Mouse (Mus musculus) gonadal fat pad, adult 2 months (tissue): ENCODE measurements around the gene Bahd1. TPM values are rescaled to one million over a fixed set of nuclear protein-coding genes. Genes with fewer than 3 reads are reported as not detected.

Experiments used
- DNase-seq: peaks from one replicate; pipeline ENCODE4 v3.0.0-alpha.2; 2012; ENCODE audit warnings: low read depth
- polyA plus RNA-seq: library from polyadenylated mRNA; depleted of rRNA; stranded (reverse); fragments of >200 nt; gene quantifications from 2 replicates; pipeline ENCODE4 v1.2.3, GENCODE M21; 2012; rRNA removed

Bahd1 gene
- polyA plus RNA-seq, result 22.9 and 29.9 TPM in 2 replicates

DNA sequence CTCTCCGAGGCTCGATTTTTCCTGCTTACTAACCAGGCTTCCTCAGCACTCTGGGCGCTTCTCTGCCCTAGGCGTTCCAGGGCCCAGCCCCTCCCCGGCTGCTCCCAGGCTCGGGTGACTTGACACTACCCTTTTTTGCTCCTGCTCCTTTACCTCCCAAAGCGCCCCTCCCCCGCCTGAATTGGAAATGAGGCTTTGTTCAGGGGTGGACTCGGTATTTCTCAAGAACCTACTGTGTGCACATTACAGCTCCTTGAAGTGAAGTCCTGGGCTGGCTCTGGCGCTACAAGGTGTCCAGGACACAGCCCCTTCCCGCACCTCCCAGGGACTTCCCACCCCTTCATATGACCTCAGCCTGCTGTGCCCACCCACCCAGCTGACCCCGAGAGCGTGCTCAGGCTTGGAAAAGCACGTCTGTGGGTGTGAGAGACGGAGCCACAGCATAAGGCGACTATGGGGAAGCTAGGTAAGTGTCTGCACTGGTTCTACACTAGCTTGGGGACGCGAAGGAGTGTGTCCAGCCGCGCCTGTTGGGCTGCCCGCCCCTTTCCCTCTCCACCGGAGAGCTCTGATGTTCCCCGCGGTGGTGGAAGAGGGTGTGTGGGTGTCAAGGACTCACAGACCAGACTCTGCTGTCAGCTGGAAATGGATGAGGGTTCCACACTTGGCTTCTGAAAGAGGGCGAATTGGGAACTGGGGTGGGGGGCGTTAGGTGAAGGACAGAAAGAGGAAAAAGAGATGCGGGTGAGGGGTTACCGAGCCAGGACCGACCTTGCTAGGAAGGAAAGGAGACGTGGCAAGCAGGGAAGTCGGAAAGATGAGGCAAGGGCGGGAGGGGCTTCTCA, at the start of gene Bahd1:
Bahd1 (plus strand) TSS at position 397 of the 845 bp plus-strand sequence.
- DNase-seq, result no peak

DNA sequence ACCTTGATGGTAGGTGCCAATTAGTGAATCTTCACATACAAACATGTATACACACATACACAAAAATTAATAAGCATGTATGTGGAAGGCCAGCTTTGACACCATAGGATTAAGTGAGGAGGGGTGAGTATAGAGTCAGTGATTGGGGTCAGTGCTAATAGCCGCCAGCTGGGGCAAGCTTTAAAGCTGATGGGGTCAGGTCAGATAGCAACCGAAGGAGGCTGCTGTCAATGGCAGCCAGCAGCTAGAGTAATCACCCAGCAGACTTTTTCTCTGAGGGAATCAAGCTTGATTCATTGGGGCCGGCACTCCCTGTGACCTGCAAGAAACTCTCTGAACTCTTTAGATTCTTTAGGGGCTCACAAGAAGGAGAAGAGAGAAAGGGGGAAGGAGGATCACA, 48.4 kb upstream of the Bahd1 start:
- no peak for DNase-seq

DNA sequence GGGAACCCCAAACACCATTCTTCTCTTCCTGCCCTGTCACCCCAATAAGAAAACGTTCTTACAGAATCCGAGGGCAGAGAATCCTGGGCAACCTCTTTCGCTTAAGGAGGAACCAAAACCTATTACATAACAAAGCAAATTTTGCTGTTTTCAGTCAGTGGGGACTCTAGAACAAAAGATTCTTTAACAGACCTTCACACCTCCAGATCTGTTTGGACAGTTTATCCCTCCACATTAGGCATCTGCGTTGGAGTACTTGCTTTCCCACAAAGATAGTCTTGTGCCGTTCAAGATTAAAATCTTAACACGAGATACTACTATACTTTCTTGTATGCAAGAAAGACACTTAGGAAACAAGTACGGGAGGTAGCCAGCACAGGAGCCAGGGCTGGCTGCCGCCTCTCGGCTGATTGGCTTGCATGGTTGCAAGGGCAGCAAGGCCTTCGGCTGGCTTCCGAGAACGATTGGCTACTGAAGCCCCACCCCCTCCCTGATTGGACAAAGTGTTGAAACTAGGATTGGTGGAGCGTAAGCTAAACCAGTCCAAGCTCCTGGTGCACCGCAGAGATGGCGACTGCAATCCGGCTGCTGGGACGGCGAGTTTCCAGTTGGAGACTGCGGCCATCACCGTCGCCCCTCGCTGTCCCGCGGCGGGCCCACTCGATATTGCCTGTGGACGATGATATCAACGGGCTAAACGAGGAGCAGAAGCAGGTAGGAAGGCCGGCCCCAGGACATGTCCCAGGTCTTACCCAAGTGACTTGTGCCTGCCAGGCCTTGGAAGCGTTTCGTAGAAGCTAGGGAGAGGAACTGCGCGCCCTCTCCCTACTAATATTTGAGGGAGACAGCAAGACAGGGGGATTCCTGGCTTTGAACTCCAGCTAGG, 38.5 kb upstream of the Bahd1 start, which contains the start of gene Ivd:
Ivd (plus strand) TSS at position 501 of the 886 bp plus-strand sequence.
- DNase-seq, result peak; percentile 90

DNA sequence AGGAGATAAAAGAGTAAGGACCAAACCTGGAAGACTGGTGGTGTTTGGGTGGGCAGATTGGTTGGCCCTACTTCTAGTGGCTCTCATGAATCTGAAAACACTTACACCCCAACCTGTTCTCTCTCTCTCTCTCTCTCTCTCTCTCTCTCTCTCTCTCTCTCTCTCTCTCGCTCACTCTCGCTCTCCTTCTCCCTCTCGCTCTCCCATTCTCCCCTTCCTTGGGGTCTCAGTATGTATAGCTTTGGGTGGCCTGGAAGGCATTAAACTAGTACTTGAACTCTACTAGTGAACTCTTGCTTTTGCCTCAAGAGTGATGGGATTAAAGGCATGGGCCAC, 37.9 kb upstream of the Bahd1 start:
- DNase-seq, result no peak

DNA sequence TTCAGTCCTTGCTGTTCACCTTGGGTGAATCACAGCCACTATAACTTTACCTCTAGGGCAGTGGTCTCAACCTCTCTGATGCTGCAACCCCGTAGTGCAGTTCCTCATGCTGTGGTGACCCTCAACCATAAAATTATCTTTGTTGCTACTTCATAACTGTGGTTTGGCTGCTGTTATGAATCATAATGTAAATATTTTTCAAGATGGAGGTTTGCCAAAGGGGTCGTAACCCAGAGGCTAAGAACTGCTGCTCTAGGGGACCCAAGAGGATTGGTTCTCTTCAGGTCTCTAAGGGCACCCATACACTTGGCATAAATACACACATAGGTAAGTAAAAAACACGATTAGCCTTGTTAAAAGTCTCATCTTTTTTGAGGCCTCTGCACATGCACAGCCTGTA, 29.6 kb upstream of the Bahd1 start:
- DNase-seq, result no peak

DNA sequence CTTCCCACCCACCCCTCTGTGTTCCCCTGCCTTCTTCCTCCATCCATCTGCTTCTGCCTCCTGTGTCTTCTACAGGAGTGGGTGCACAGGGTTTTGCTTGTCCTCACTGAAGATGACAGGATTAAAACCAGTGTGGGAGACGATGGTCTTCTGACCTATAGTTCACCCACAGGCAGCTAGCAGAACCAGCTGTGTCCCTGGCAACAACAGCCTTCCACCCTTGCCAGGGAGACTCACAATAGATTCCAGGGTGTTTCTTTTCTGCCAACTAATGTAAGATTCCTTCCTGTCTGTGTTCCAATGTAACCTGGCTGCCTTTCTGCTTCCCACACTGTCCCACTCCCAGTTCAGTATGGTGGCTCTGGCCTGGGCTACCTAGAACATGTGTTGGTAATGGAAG, 29.1 kb upstream of the Bahd1 start:
- DNase-seq, result no peak

DNA sequence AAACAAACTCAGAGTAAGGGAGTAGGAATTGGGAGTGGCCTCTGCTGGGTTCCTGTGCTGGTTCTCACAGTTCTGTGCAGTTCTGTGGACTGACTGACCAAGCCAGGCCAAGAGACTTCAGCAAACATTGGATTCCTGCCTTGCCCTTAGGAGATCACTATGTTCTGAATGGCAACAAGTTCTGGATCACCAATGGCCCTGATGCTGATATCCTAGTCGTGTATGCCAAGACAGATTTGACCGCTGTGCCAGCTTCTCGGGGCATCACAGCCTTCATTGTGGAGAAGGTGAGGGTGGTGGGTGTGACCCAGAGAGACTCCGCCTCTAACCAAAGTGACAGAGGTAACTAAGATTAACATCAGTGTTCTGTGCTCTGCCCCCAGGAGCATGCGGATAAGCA, 27.2 kb upstream of the Bahd1 start:
- peak; percentile 81 for DNase-seq

DNA sequence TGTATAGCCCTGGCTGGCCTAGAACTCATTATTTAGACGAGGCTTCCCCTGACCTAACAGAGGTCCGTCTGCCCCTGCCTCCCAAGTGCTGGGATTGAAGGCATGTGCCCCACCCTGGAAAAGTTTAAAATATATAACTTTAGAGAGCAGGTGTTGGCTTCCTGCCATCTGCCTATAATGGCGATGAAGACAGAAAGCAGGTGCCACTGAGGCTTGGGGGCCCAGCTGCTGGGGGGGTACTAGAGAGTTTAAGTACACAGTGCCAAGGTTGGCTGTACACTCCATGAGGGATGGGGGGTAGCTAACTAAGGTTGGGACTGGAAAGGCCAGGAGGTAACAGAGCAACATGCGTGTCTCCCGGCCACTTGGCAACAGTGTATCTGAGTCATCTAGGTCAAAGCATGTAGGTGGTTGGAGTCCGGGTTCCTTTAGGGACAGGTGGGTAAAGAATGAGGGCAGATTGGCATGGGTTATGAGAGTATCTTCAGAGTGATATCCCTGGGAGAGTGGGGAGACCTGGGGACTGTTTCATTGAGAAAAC, 26.2 kb upstream of the Bahd1 start:
- no peak for DNase-seq

DNA sequence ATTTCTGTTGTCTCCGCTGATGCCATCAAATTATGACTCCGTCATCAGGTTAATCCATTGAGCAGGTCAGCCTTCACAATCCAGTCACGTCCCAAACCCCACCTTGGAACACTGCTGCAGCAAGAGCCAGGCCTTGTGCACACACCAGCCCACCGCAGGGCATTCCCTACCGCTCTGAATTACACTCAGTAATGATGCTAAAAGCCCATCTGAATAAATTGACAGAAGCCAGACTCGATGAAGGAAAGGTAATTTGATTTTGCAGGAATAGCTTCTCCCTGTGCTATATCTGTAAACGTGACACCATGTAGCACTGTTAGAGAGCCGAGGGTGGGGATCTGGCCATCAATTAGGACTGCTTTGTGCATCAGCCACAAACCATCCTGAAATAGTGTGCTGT, 24.9 kb upstream of the Bahd1 start:
- DNase-seq, result no peak

DNA sequence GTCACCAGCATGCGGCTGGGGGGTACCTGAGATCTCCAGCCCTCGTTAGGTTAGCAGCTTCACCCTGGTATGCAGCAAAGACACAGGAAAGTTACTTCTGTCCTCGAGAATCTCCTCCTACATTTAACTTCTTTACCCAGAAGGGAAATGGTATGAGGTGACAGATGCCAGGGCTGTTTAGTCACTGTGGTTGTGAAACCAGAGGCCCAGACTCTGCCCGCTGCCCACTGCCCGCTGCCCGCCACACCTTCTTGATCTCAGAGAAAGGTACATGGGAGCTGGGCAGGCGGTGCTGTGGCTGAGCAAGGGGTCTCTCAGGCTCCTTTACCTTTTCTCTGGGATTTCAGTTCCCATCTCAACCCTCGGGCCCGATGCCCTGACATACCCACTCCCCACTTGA, 23.7 kb upstream of the Bahd1 start:
- no peak for DNase-seq

DNA sequence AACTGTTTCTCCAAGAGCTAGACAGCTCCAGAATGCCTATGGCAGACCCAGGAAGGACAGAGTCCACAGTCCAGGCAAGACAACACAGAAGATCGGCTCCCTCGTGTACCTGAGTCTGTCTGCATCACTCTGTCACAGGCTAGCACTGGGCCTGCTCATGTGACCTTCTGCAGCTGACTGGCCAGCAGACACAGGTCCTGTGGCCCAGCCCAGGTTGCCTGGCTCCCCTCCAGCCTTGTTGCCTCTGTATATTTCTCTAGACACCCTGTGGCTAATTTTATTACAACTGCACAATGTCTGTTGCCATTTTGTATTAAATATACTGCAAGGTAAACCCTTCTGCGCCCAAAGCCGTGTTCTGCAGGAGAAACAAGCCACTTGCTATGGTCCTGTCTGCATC, 19.2 kb upstream of the Bahd1 start:
- no peak for DNase-seq

DNA sequence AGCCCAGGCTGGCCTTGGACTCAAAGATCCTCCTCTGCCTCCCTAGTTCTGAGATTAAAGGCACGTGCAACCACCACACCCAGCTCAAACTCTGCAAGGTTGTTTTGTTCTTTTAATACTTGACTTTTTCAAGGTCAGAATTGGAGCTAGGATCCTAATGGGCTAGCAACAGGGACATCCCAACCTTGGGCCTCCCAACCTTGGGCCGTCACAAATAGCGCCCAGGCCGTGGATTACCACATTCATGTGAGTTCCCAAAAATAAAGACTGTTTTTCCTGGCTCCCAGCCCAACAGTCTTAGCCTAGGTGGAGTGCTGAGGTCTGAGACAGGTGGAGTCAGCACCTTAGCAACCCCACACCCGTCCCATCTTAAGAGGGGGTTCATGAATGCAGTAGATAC, 18.2 kb upstream of the Bahd1 start:
- no peak for DNase-seq

DNA sequence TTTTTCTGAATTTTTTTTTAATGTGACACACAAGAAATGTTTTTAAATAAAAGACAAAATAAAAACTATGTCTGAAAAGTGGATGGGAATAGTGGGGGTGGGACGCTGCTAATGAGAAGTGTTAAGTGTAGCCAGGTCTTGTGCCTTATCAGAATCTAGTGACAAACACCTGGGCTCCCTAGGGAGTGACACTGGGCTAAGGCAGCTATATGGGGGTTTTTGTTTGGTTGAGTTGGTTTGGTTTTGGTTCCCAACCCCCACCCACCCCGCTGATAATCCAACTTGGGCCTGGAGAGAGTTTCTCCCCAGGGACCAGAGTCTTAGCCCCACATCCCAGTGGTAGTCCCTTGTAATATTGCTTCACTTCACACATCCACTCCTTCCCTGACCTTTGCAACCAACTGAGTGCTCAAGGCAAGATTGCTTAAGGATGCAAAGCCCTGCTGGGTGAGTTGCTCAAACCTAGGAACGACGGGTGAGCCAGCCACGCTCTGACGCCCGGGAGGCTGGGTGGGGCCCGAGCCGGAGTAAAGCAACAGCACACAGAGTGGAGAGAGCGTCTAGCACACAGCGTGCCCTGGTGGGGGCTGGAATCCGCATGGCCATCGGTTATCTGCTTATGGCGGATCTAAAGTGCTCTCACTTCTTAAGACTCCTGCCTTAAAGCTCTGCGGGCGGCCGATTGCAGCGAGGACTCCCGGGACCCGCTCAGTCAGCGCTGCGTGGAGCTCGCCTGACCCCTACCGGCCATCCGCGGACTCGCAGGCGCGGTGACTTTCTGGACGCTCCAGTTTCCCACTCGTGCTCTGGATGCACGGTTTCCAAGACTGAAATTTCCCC, 17.1 kb upstream of the Bahd1 start:
- DNase-seq, result no peak

DNA sequence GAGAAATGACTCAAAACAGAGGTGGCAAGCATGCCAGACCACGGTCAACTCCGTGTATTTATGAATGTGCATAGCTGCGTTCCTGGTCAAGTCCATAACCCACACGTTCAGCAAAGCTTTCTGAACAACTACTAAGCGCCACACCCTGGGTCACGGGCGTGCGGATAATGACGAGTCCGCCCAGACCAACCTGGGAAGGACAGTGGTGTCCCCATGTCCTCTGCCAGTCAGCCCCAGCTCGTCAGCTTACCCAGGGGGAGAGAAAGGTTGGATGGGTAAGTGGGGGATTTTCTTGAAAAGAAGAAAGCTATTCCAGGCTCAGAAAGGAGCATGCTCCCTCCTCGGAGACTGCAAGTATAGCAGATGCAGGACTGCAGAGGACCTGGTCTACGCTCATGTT, 12.7 kb upstream of the Bahd1 start:
- DNase-seq, result no peak

DNA sequence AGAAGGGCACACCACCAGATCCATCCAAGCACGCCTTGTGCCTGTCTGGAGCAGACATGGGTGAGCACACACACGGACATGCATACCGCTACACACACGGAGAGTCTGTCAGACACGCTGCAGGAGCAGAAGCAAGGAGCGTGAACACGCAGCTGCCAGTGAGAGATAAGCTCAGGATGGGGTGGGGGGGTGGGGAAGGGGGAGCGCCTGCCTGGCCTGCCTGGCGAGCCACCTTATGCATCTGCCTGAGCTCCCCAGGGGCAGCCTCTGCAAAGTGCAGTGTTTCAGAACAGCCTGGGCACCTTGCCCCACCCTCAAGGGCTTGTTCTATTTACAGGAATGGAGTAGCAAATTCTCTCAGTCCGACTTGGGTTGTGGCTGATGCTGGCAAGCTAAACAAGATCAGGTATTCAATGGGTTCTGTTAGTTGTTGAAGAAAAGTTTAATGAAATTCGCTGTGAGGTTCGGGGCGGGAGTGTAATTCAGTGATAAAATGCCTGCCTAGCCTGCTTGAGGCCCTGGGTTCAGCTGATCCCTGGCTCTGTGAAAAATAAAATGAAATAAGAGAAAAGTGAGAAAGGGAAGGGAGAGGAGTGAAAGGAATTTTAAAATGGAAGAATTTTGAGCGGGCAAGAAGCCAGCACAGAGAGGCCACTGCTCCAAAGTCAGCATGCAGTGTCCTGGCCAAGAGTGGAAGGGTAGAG, 12.2 kb upstream of the Bahd1 start:
- no peak for DNase-seq

DNA sequence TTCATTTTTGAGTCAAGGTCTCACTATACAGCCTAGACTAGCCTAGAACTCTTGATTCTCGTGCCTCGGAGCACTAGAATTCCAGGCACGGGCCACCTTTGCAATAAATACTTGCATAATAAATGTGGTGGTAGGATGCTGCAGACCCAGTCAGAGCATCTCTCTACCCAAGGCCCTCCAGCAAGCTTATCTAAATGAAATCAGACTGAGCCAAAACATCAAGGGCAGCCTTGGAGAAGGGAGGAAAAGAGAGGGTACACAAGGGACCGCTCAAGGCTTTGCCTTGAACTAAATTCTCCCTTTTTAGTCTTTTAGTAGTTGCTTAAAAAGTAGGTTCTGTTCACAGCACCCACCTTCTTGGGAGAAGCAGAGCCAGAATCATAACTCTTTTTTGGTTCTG, 9.0 kb upstream of the Bahd1 start:
- DNase-seq, result no peak

DNA sequence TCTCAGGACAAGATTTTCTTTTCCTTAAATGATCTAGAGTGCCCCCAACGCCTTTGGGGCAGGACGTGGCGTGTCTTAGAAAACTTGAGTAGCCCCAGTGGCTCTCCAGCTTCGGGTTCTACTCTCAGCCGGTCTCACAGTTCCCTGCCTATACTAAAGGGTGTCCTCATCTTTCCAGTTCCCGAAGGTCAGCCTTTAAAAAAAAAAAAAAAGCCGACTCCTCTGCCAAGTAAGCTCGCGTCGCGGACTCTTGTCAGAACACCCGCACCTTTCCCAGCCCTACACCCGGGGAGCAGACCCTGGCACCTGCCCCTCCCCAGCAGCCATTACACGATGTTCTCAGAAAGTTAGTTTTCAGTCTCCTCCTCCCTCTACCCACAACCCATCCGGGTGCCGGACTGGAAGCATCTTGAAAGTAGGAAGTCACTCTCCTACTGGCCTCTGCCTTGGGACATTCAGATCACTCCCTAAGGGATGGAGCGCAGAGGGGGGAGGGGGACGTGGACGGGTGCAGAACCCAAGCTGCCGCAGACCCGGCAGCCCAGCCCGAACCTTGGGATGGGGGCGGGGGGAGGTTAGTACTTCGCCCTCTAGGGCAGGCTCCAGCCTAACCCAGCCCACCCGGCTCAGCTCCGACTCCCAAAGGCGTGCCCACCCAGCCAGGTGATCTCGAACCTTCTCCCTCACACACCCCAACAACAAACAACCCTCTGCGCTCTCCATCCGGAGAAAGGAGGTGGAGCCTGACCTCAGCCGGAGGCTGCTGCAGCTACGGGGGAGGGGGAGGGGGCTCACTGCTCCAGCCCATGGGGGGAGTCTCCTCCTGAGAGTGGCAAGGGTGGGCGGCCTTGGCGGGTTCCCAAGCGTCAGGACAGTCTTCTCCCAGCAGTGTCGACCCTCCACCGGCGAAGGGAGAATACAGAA, 3.9 kb upstream of the Bahd1 start:
- DNase-seq, result no peak

DNA sequence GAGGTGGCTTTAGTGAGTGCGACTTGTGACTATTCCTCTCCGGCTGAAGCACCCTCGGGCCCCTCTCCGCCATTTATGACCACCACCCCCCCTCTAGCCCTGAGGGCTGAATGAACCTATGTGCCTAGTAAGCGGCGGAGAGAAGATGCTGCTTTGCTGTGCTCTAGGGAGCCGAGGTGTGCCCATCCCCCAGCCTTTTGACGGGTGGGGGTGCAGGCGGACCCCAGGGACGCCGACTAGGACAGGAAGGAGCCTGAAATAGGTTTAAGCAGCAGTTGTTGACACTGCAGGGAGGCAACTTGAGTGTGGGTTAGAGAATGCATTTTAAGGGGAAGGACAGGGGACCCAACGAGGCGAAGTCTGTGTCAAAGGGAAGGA, 3.3 kb upstream of the Bahd1 start:
- DNase-seq, result no peak

DNA sequence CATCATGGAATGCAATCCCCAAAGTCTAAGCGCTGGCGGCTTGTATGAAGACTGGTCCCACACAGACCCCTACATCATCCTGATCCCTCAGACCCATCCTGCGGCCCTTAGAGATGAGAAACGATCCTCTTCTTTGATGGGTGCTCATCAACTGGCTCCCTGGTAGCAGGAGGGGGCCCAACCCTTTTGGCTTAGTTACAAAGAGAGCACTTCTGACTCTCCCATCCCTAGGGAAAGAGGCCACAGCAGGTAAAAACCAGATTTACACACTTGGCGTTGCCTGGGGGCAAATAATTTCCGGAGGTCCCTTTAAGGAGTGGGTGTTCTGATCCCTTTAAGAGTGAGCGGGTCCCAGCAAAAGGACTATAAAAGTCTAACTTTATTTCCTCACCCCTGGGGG, 2.8 kb upstream of the Bahd1 start:
- no peak for DNase-seq

DNA sequence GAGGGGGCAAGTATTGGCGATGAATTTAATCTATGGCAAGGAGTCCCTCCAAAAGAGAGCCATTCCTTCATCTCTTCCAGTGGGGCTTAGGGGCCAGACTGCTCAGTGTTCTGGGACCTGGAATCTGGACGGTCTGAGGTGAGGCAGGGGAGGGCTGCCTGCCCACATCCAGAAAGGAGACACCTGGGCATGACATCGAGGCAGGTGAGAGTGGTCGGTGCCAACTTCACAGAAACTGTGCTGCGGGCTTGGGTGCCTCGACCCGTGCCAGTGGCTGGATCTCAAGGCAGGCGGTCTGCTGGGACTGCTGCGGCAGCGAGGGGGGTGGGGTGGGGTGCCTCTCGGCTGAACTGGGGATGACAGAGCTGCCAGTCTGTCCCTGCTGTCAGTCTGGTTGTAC, 2.4 kb upstream of the Bahd1 start:
- DNase-seq, result no peak
